Mouse (Mus musculus): ENCODE data around the gene Idh3g. TPM values are rescaled to one million over a fixed set of nuclear protein-coding genes. Genes with fewer than 3 reads are reported as not detected.

Gene Idh3g
- total RNA-seq (2021), result 100 to 1,000 TPM; 582 to 586 TPM
- long read RNA-seq, experiment 1, partial matches to known transcripts, result 23 of 664 reads
- long read RNA-seq, experiment 1, other reads (novel, unspliced or antisense), result 638 of 664 reads
- long read RNA-seq, experiment 2, partial matches to known transcripts, result 17 of 485 reads
- long read RNA-seq, experiment 2, other reads (novel, unspliced or antisense), result 467 of 485 reads

GRCm38 (mm10) chrX:73786364-73787224 is at the start of gene Idh3g, which contains the start of gene Ssr4:
Gene Idh3g, minus strand, starts transcription at chrX:73786897.
Gene Ssr4, plus strand, starts transcription at chrX:73787028.
- DNase-seq, result peak; percentile 89 to 92
- intact Hi-C loops (cut with DNase I), result loop anchor here (2.0 kb wide), 1 partner anchor 70 kb away; the partner anchor contains the start of genes Abcd1 and Bcap31

- intact Hi-C loops (cut with DNase I), result no loop called here
- no peak for DNase-seq
These were observed 49.0 kb upstream of the Idh3g start for GRCm38 (mm10) chrX:73835731-73836130.

- intact Hi-C loops (cut with DNase I), result no loop called here
- DNase-seq, result peak; percentile 56
These were observed 37.8 kb upstream of the Idh3g start, which contains the start of gene Pdzd4 for GRCm38 (mm10) chrX:73824185-73825151. Gene Pdzd4, minus strand, starts transcription at chrX:73824969.

- no peak for DNase-seq
- intact Hi-C loops (cut with DNase I), result no loop called here
These were observed 37.0 kb upstream of the Idh3g start for GRCm38 (mm10) chrX:73823747-73824146.

- DNase-seq, result no peak
- intact Hi-C loops (cut with DNase I), result no loop called here
These were observed 30.1 kb upstream of the Idh3g start for GRCm38 (mm10) chrX:73816596-73817314.

- no peak for DNase-seq
- intact Hi-C loops (cut with DNase I), result no loop called here
These were observed 28.4 kb upstream of the Idh3g start for GRCm38 (mm10) chrX:73815072-73815471.

- intact Hi-C loops (cut with DNase I), result no loop called here
- no peak for DNase-seq
These were observed 19.1 kb upstream of the Idh3g start for GRCm38 (mm10) chrX:73805814-73806213.

- intact Hi-C loops (cut with DNase I), result loop anchor here (2.0 to 10.0 kb wide), 3 partner anchors 96 to 616 kb away; no protein-coding TSS in a partner anchor
- DNase-seq, result peak; percentile 77 to 82
These were observed 11.8 kb upstream of the Idh3g start for GRCm38 (mm10) chrX:73798502-73798901.

- intact Hi-C loops (cut with DNase I), result loop anchor here (10.0 kb wide), 1 partner anchor 617 kb away; no protein-coding TSS in a partner anchor
- no peak for DNase-seq
These were observed 10.8 kb upstream of the Idh3g start for GRCm38 (mm10) chrX:73797511-73797910.

- intact Hi-C loops (cut with DNase I), result loop anchor here (10.0 kb wide), 1 partner anchor 621 kb away; no protein-coding TSS in a partner anchor
- DNase-seq, result no peak
These were observed 6.8 kb upstream of the Idh3g start for GRCm38 (mm10) chrX:73793505-73793904.

GRCm38 (mm10) chrX:73793039-73793438 is 6.3 kb upstream of the Idh3g start:
- DNase-seq, result no peak
- intact Hi-C loops (cut with DNase I), result loop anchor here (10.0 kb wide), 1 partner anchor 622 kb away; no protein-coding TSS in a partner anchor

GRCm38 (mm10) chrX:73788501-73788900 is 1.8 kb upstream of the Idh3g start:
- DNase-seq, result no peak
- intact Hi-C loops (cut with DNase I), result no loop called here

GRCm38 (mm10) chrX:73787225-73787558 is 495 bp upstream of the Idh3g start:
- intact Hi-C loops (cut with DNase I), result loop anchor here (2.0 kb wide), 1 partner anchor 70 kb away; the partner anchor contains the start of genes Abcd1 and Bcap31
- DNase-seq, result no peak

GRCm38 (mm10) chrX:73785666-73786065 is 1.0 kb downstream of the Idh3g start:
- intact Hi-C loops (cut with DNase I), result loop anchor here (2.0 kb wide), 1 partner anchor 69 kb away; the partner anchor contains the start of genes Abcd1 and Bcap31
- DNase-seq, result no peak

GRCm38 (mm10) chrX:73782227-73782626 is 4.5 kb downstream of the Idh3g start:
- intact Hi-C loops (cut with DNase I), result loop anchor here (5.0 kb wide), 1 partner anchor 110 kb away; the partner anchor contains the start of gene Slc6a8
- no peak for DNase-seq

GRCm38 (mm10) chrX:73774802-73775483 is 11.8 kb downstream of the Idh3g start:
- intact Hi-C loops (cut with DNase I), result no loop called here
- peak; percentile 27 to 50 for DNase-seq

- intact Hi-C loops (cut with DNase I), result no loop called here
- peak; percentile 37 to 55 for DNase-seq
These were observed 12.4 kb downstream of the Idh3g start, which contains the start of gene Srpk3 for GRCm38 (mm10) chrX:73774168-73774760. Gene Srpk3, plus strand, starts transcription at chrX:73774405.

- intact Hi-C loops (cut with DNase I), result no loop called here
- peak; percentile 15 to 33 for DNase-seq
These were observed 19.4 kb downstream of the Idh3g start for GRCm38 (mm10) chrX:73767267-73767666.
